Mouse (Mus musculus): ENCODE measurements around the gene Cpsf6. TPM values are rescaled to one million over a fixed set of nuclear protein-coding genes. Genes with fewer than 3 reads are reported as not detected.

The Cpsf6 gene
- total RNA-seq, 2 experiments from 2014 or later = 104 to 110 TPM

- intact Hi-C loops (cut with DNase I) = no loop called here
These were observed 78.1 kb downstream of the Cpsf6 start for GRCm38 (mm10) chr10:117301688-117302087.

GRCm38 (mm10) chr10:117299901-117300520, 79.8 kb downstream of the Cpsf6 start:
- DNase-seq (ENCODE audit: extremely low spot score in 1 of 2, low spot score in 2 of 2) = no peak
- intact Hi-C loops (cut with DNase I) = no loop called here

More at GRCm38 (mm10) chr10:117301688-117302087, 78.1 kb downstream of the Cpsf6 start:
- no peak for DNase-seq (ENCODE audit: extremely low spot score in 1 of 2, low spot score in 2 of 2)

GRCm38 (mm10) chr10:117299106-117299505, 80.7 kb downstream of the Cpsf6 start:
- DNase-seq (ENCODE audit: extremely low spot score in 1 of 2, low spot score in 2 of 2) = no peak
- intact Hi-C loops (cut with DNase I) = no loop called here

DNA sequence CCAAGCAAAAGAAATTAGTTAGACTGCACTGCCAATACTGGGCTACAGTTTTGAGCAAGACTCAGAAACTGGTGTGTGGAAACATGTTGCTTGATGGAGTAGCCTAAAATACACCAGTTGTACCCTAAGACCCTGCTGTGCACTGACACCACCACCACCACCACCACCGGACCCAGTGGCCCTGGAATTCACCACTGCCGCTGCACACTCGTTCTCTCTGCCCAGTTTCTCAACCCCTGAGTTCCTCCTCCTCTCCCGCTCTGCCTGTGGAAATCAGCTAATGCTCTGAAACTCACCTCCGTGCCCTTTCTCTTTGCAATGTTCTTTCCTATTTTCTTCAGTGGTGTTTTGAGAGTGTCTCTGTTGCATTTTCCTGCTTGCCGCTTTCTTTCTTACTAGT, 81.5 kb downstream of the Cpsf6 start:
- intact Hi-C loops (cut with DNase I) = no loop called here
- no peak for DNase-seq (ENCODE audit: extremely low spot score in 1 of 2, low spot score in 2 of 2)

Other genes starting within 250 kb of the Cpsf6 start
- 10 to 100 TPM; 25.3 to 26.8 TPM for gene Frs2, start 231.5 kb downstream of the Cpsf6 start, total RNA-seq (2021)
- gene Yeats4, start 155.5 kb downstream of the Cpsf6 start, total RNA-seq (2021) = 10 to 100 TPM; 61.2 to 64.2 TPM
- gene 9530003J23Rik, start 141.3 kb downstream of the Cpsf6 start, total RNA-seq (2021) = not detected
- 1 to 10 TPM; 6.7 to 7.6 TPM for gene Lyz2, start 97.7 kb downstream of the Cpsf6 start, total RNA-seq (2021)
- under 1 TPM; 0.28 to 0.93 TPM for gene Lyz1, start 87.1 kb downstream of the Cpsf6 start, total RNA-seq (2021)
- gene Cpm, start 249.5 kb upstream of the Cpsf6 start, total RNA-seq (2021) = 1 to 10 TPM; 2.0 to 3.3 TPM